Mouse (Mus musculus): ENCODE data around the gene Stx2.

GRCm38 (mm10) chr5:129000706-129001468 lies 7.5 kb downstream of the Stx2 start:
- TF ChIP-seq CTCF (conservative IDR thresholded peaks at IDR 0.05; ENCODE audit: low read length), result no peak
- no peak for TF ChIP-seq NANOG (IDR thresholded peaks at IDR 0.05; ENCODE audit: borderline replicate concordance, low read length)
